Mouse (Mus musculus) intestine, embryonic 16.5 days (tissue): ENCODE results near the gene Fntb. TPM values are rescaled to one million over a fixed set of nuclear protein-coding genes. Genes with fewer than 3 reads are reported as not detected.
A peak's percentile ranks its signal among the peaks of the same experiment; 100 is the strongest.

ENCODE experiments used
- ATAC-seq: fragments of 200-750 bp; cut with Nextera tagmentation; 2 replicates; pipeline ENCODE4 v1.8.0; 2017; ENCODE audit warnings: moderate TSS enrichment, moderate library complexity
- H3K27ac ChIP-seq: fragments of 300-500 bp; sonication (generic); 2 replicates; pipeline ENCODE4 v1.5.1; 2014; ENCODE audit warnings: mild to moderate bottlenecking, low read length
- H3K27me3 ChIP-seq: fragments of 300-500 bp; sonication (generic); replicated peaks from 2 replicates; pipeline ENCODE4 v1.6.1; 2014; ENCODE audit warnings: low read length, control low read depth, mixed read lengths; ENCODE audit not compliant: control insufficient read depth, insufficient read depth
- H3K36me3 ChIP-seq: fragments of 300-500 bp; sonication (generic); 2 replicates; pipeline ENCODE4 v1.6.1; 2014; ENCODE audit warnings: low read length, control low read depth; ENCODE audit not compliant: control insufficient read depth, insufficient read depth
- H3K4me1 ChIP-seq: fragments of 300-500 bp; sonication (generic); 2 replicates; pipeline ENCODE4 v1.6.1; 2014; ENCODE audit warnings: low read length, control low read depth, mixed read lengths; ENCODE audit not compliant: control insufficient read depth, insufficient read depth
- H3K4me2 ChIP-seq: fragments of 300-500 bp; sonication (generic); 2 replicates; pipeline ENCODE4 v1.6.1; 2014; ENCODE audit warnings: low read depth, low read length, control low read depth
- H3K4me3 ChIP-seq: fragments of 300-500 bp; sonication (generic); 2 replicates; pipeline ENCODE4 v1.5.1; 2014; ENCODE audit warnings: mild to moderate bottlenecking, low read length
- H3K9ac ChIP-seq: fragments of 300-500 bp; sonication (generic); 2 replicates; pipeline ENCODE4 v1.6.1; 2014; ENCODE audit warnings: low read depth, low read length
- H3K9me3 ChIP-seq: fragments of 300-500 bp; sonication (generic); 2 replicates; pipeline ENCODE4 v1.6.1; 2016; ENCODE audit warnings: low read length, control low read depth; ENCODE audit not compliant: control insufficient read depth
- WGBS: fragments of 180-500 bp; shearing (Covaris S2); extraction: QIAGEN DNeasy Blood & Tissue Kit; methylation state at CpG from one replicate; pipeline ENCODE4 v1.1.7; 2014; 5-methylcytosine and 5-hydroxymethylcytosine counted together
- polyA plus RNA-seq: library from polyadenylated mRNA; unstranded; fragments of >200 nt; fragmentation: Nextera tagmentation; extraction: Ambion mirVana; gene quantifications from 2 replicates; pipeline ENCODE4 v1.2.1, GENCODE M21; 2015

The Fntb gene
- polyA plus RNA-seq, 1 experiment from 2014 or later: 29.5 TPM

GRCm38 (mm10) chr12:76899261-76899975, 134.0 kb downstream of the Fntb start:
- Histone ChIP-seq H3K9ac (no peak overlapping the region), H3K36me3 (no peaks in the 10 kb centered on the region; the same call in 1 of the 2 replicates), H3K9me3 (no peaks in the 10 kb centered on the region), H3K4me2 (no peak overlapping the region), H3K4me1 (no peaks in the 10 kb centered on the region), H3K4me3 (no peak overlapping the region), H3K27me3 (no peaks in the 10 kb centered on the region), H3K27ac (no peak overlapping the region)
- 92% methylated on average over 10 of the region's 10 CpGs for WGBS
- ATAC-seq: no peak

GRCm38 (mm10) chr12:76901508-76902294, 136.3 kb downstream of the Fntb start:
- Histone ChIP-seq H3K4me3 (no peak overlapping the region), H3K4me2 (no peak overlapping the region), H3K36me3 (no peaks in the 10 kb centered on the region; the same call in 1 of the 2 replicates), H3K9ac (no peak overlapping the region), H3K9me3 (no peaks in the 10 kb centered on the region), H3K27ac (no peak overlapping the region), H3K4me1 (no peaks in the 10 kb centered on the region), H3K27me3 (no peaks in the 10 kb centered on the region)
- ATAC-seq: no peak
- WGBS: 76% methylated on average over 3 of the region's 3 CpGs

DNA sequence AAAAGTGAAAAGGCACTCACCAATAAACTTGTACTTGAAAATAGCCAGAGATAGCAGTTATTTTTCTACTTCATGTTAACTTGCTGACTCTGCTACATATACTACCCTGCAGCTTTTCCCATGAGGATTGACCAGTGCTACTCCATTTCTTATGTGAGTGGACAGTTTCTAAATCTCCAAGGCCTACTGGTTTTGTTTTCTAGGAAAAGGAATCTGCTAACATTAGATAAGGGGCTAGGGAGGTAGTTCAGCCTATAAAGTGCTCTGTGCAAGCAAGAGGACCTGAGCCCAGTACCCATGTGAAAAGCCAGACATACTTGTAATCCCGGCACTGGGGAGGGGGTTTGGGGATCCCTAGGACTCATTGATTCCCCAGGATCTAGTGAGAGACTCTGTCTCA, 140.9 kb downstream of the Fntb start:
- WGBS: 78% methylated on average over 1 of the region's 1 CpGs
- H3K27me3 ChIP-seq: no peaks in the 10 kb centered on the region

GRCm38 (mm10) chr12:76909218-76909617, 143.8 kb downstream of the Fntb start:
- Histone ChIP-seq H3K27me3 (no peaks in the 10 kb centered on the region), H3K4me2 (no peak overlapping the region), H3K4me3 (no peak overlapping the region), H3K36me3 (no peaks in the 10 kb centered on the region), H3K9ac (no peak overlapping the region), H3K4me1 (no peaks in the 10 kb centered on the region), H3K27ac (no peak overlapping the region), H3K9me3 (no peaks in the 10 kb centered on the region)
- WGBS: 61% methylated on average over 5 of the region's 5 CpGs
- peak; percentile 82 for ATAC-seq

More for the DNA sequence above, 140.9 kb downstream of the Fntb start:
- no peak for ATAC-seq
- Histone ChIP-seq H3K9ac (no peak overlapping the region), H3K4me3 (no peak overlapping the region), H3K9me3 (no peaks in the 10 kb centered on the region), H3K4me1 (no peaks in the 10 kb centered on the region), H3K4me2 (no peak overlapping the region), H3K27ac (no peak overlapping the region), H3K36me3 (no peaks in the 10 kb centered on the region)

DNA sequence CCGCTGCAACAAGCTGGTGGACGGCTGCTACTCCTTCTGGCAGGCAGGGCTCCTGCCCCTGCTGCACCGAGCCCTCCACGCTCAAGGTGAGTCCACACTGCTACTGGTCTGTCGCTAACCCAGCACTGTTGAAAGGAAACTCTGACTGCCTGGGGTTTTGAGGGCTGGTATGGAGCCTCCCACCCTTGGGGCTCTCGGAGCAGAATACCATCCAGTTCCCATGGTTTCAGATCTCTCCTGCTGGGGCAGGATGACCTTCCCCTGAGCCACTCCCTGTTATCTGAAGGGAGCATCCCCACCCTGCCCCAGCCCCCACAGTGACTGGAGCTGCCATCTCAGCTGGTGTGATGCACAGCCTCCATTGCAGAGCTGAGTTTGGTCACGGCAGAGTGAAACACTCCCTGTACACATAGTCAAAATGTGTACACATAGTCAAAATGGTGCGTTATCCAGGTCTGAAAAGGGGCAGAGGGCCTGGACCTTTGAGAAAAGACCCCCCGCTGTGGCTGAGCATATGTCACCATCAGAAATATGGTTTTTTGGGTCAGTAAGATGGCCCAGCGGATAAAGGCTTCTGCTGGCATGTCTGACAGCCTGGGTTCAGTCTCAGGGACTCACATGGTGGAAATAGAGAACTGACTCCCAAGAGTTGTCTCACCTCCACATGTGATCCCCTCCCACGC, 145.0 kb downstream of the Fntb start:
- Histone ChIP-seq H3K27me3 (no peaks in the 10 kb centered on the region), H3K4me1 (no peaks in the 10 kb centered on the region), H3K9me3 (no peaks in the 10 kb centered on the region), H3K36me3 (no peaks in the 10 kb centered on the region), H3K27ac (no peak overlapping the region), H3K4me2 (no peak overlapping the region), H3K4me3 (no peak overlapping the region), H3K9ac (no peak overlapping the region)
- peak; percentile 52; the same call in 1 of the 2 replicates for ATAC-seq
- 83% methylated on average over 11 of the region's 11 CpGs for WGBS

- H3K36me3 ChIP-seq: no peaks in the 10 kb centered on the region
- 79% methylated on average over 16 of the region's 16 CpGs for WGBS
- H3K9ac ChIP-seq: no peak overlapping the region
- H3K27ac ChIP-seq: no peak overlapping the region
- no peaks in the 10 kb centered on the region for H3K9me3 ChIP-seq
- H3K4me2 ChIP-seq: no peak overlapping the region
- no peak overlapping the region for H3K4me3 ChIP-seq
- H3K4me1 ChIP-seq: no peaks in the 10 kb centered on the region
- no peaks in the 10 kb centered on the region for H3K27me3 ChIP-seq
- ATAC-seq: no peak
Measured at GRCm38 (mm10) chr12:76911171-76911726, 145.9 kb downstream of the Fntb start.

GRCm38 (mm10) chr12:76912193-76912592, 146.8 kb downstream of the Fntb start:
- 60% methylated on average over 9 of the region's 9 CpGs for WGBS
- Histone ChIP-seq H3K4me1 (no peaks in the 10 kb centered on the region; the same call in 1 of the 2 replicates), H3K9ac (no peak overlapping the region), H3K27me3 (no peaks in the 10 kb centered on the region), H3K4me3 (no peak overlapping the region), H3K36me3 (no peaks in the 10 kb centered on the region), H3K4me2 (no peak overlapping the region), H3K27ac (no peak overlapping the region), H3K9me3 (no peaks in the 10 kb centered on the region)
- no peak for ATAC-seq

DNA sequence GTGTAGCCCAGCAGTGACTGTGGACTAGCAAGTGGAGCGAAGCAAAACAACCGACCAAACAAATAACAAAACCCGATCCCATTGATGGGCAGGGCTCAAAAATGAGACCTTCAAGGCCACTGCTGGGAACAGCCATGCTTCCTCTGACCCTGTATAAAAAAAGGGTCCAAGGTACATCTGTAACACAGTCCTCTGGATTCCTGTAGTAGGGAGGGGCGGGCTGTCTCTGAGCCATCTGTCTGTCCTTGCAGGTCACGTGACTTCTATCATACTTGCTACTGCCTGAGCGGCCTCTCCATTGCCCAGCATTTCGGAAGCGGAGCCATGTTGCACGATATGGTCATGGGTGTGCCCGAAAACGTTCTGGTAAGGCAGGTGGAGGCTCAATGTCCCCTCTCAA, 150.8 kb downstream of the Fntb start:
- Histone ChIP-seq H3K27ac (no peak overlapping the region), H3K4me1 (no peaks in the 10 kb centered on the region; the same call in 1 of the 2 replicates), H3K9me3 (no peaks in the 10 kb centered on the region), H3K4me2 (no peak overlapping the region), H3K9ac (no peak overlapping the region), H3K4me3 (no peak overlapping the region), H3K36me3 (no peaks in the 10 kb centered on the region), H3K27me3 (no peaks in the 10 kb centered on the region)
- ATAC-seq: peak; percentile 83
- WGBS: 88% methylated on average over 11 of the region's 11 CpGs

DNA sequence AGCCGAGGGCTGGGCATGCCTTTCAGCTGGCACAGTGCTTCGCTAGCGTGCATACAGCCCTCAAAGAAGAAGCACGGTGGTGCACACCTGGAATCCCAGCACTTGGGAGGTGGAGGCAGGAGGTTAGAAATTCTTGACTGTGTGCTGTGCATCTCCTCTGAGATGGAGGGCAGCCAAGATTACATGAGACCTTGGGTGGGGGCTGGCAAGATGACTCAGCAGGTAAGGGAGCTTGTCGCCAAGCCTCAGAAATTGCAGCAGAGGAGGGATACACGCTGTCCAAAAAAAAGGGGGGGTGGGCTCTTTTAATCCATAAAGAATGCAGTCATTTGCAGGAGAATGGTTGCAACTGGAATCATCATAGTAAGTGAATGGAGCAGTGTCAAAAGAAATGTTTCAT, 152.7 kb downstream of the Fntb start:
- H3K27ac ChIP-seq: no peak overlapping the region
- WGBS: 79% methylated on average over 6 of the region's 6 CpGs
- no peaks in the 10 kb centered on the region for H3K9me3 ChIP-seq
- H3K9ac ChIP-seq: no peak overlapping the region
- no peaks in the 10 kb centered on the region for H3K36me3 ChIP-seq
- H3K4me1 ChIP-seq: no peaks in the 10 kb centered on the region; the same call in 1 of the 2 replicates
- H3K4me3 ChIP-seq: no peak overlapping the region
- no peaks in the 10 kb centered on the region for H3K27me3 ChIP-seq
- H3K4me2 ChIP-seq: no peak overlapping the region
- no peak for ATAC-seq
